Mouse (Mus musculus) embryonic facial prominence, embryonic 10.5 days (tissue): Measurements from ENCODE around the gene Dlgap3. TPM values are rescaled to one million over a fixed set of nuclear protein-coding genes. Genes with fewer than 3 reads are reported as not detected.

Source experiments
- DNase-seq: peaks from one replicate; pipeline ENCODE4 v3.0.0-alpha.2; 2017; ENCODE audit warnings: low spot score
- H3K27ac ChIP-seq: fragments of 300-500 bp; sonication (generic); replicated peaks from 2 replicates; pipeline ENCODE4 v1.5.1; 2016; ENCODE audit warnings: mild to moderate bottlenecking
- H3K27me3 ChIP-seq: fragments of 300-500 bp; sonication (generic); replicated peaks from 2 replicates; pipeline ENCODE4 v1.6.1; 2016; ENCODE audit warnings: low read depth, mild to moderate bottlenecking; ENCODE audit not compliant: poor library complexity, severe bottlenecking
- H3K36me3 ChIP-seq: fragments of 300-500 bp; sonication (generic); replicated peaks from 2 replicates; pipeline ENCODE4 v1.6.1; 2016; ENCODE audit warnings: mild to moderate bottlenecking, moderate library complexity
- H3K4me1 ChIP-seq: fragments of 300-500 bp; sonication (generic); 2 replicates; pipeline ENCODE4 v1.6.1; 2016
- H3K4me3 ChIP-seq: fragments of 300-500 bp; sonication (generic); 2 replicates; pipeline ENCODE4 v1.5.1; 2016; ENCODE audit warnings: mild to moderate bottlenecking, moderate library complexity
- H3K9me3 ChIP-seq: fragments of 300-500 bp; sonication (generic); 2 replicates; pipeline ENCODE4 v1.6.1; 2016; ENCODE audit warnings: mild to moderate bottlenecking
- WGBS: fragments of 180-500 bp; shearing (Covaris S2); methylation state at CpG from one replicate; pipeline ENCODE4 v1.1.7; 2016; 5-methylcytosine and 5-hydroxymethylcytosine counted together
- polyA plus RNA-seq: library from polyadenylated mRNA; unstranded; fragments of >200 nt; fragmentation: Nextera tagmentation; extraction: Ambion mirVana; gene quantifications from 2 replicates; pipeline ENCODE4 v1.2.1, GENCODE M21; 2016

Gene Dlgap3
- polyA plus RNA-seq, 1 experiment from 2014 or later, result 0.83 TPM

DNA sequence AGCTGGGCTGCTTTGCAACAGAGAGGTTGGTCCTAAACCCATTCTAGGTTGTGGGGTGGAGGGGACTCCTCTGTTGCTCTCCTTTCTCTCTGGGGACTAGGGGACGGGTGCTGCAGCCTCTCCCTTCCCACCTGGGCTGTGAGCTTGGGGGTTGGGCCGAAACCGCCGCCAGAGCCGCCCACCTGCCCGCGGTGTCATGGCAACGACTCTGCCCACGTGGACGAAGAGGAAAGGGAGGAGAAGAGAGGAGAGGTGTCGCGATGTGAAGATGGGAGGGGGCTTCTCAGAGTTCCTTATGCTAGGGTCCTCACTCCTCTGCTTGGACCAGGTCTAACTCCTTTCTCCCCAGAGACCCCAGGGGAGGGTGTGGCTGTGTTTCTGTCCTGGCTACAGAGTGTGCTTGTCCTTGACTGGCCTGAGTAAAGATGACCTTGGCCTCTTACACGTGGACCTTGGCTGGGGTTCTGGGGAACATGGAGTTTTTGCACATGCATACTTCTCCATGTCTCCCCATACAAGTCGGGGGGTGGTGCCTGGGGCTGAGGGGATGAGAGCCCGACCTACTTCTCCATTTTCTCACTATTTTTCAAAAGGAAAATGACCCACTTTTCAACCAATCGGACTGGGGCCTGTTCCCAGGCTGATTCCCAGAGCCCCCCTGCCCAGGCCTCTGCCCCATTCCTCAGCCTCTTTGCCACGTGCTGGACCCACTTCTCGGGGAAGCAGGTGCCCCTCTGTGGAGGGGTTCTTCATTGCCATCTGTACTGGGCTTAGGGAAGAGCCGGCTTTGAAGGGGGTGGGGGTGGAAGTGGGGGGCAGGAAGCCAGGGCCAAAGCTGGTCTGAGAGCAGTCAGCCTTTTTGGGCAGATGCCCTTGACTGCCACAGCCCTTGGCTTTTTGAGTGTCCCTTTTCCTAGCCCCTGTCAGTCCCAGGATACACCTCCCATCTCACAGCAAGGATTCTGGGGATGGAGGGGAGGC lies 10.8 kb downstream of the Dlgap3 start:
- no peak for DNase-seq
- Histone ChIP-seq H3K4me1 (peaks cover 8% of the 10 kb centered on the region), H3K36me3 (no peaks in the 10 kb centered on the region), H3K27me3 (peaks cover 33% of the 10 kb centered on the region), H3K27ac (no peak overlapping the region), H3K9me3 (no peaks in the 10 kb centered on the region), H3K4me3 (no peak overlapping the region)
- 12% methylated on average over 19 of the region's 19 CpGs for WGBS

DNA sequence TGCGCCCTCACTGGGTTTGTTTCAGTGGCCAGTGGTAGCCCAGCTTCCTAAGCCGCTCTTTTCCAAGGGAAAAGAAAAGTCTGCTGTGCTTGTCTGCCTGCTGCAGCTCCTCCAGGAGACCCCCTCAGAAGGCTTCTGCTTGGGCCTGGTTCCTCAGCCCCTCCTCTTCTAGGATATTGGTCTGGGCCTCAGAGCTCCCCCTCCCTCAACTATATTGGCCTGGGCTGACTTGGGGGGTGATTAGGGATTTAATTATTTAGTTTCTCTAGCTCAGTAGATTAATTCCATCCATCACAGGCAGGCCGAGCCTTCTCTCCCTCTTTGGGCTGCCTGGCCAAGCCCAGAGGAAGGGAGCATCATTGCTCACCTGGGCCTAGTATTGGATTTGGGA lies 11.4 kb downstream of the Dlgap3 start:
- 70% methylated on average over 3 of the region's 3 CpGs for WGBS
- Histone ChIP-seq H3K36me3 (no peaks in the 10 kb centered on the region), H3K4me3 (no peak overlapping the region), H3K27ac (no peak overlapping the region), H3K27me3 (peaks cover 33% of the 10 kb centered on the region), H3K4me1 (peaks cover 8% of the 10 kb centered on the region), H3K9me3 (no peaks in the 10 kb centered on the region)
- DNase-seq, result no peak

DNA sequence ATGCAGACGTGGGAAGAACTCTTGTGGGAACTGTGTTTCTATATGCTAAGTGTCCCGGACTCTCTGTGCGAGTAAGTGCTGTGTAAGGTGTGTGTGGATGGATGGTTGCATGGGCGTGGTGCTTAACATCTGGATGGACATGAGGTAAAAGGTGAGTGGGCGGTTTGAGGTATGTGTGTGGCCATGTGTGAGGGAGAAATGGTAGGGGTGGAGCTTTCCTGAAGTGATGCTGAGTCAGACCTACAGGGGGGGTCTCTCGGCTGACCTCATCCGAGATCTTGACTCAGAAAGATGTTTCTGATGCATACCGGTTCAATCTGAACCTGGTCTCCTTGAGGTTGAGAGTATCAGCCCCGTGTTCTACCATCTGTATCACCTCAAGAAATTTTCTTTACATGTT lies 12.0 kb downstream of the Dlgap3 start:
- 87% methylated on average over 9 of the region's 9 CpGs for WGBS
- Histone ChIP-seq H3K27me3 (peaks cover 33% of the 10 kb centered on the region), H3K27ac (no peak overlapping the region), H3K9me3 (no peaks in the 10 kb centered on the region), H3K36me3 (no peaks in the 10 kb centered on the region), H3K4me1 (peaks cover 8% of the 10 kb centered on the region), H3K4me3 (no peak overlapping the region)
- DNase-seq, result no peak

DNA sequence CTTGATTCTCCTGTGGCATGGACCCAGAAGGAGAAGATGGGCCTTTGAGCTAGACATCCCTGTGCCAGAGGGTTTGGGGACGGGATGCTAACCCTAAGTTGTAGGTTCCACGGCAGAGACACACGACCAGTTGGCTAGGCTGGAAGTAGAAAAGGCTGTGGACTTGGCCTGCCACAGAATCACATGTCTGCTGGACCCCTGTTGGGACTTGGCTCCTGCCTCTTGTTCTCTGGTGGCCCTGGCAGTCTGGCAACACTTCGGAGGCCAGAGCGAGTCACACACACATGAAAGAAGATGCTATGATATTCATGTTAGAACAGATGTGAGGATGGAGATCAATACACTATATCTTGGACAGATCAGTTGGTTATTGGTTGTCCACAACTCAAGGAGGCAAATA lies 14.9 kb downstream of the Dlgap3 start:
- Histone ChIP-seq H3K27me3 (peaks cover 18% of the 10 kb centered on the region), H3K27ac (no peak overlapping the region), H3K36me3 (no peaks in the 10 kb centered on the region), H3K4me1 (peaks cover 8% of the 10 kb centered on the region), H3K9me3 (no peaks in the 10 kb centered on the region), H3K4me3 (no peak overlapping the region)
- no peak for DNase-seq
- WGBS, result 86% methylated on average over 5 of the region's 5 CpGs

DNA sequence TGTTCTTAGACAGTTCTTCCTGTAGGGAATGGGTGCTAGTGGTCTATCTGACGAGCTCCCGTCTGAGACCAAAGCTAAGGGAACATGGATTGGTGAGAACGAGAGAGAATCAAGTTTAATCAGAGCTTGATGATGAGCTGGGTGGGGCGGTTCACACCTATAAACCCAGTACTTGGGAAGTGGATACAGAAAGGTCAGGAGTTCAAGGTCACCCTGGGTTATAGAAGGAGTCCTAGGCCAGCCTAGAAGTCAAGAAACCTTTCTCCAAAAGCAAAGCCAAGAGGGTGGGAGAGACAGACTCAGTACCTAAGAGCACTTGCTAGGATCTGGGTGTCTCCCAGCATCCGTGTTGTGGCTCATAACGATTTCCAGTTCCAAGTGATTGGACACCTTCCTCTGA lies 21.9 kb downstream of the Dlgap3 start:
- DNase-seq, result no peak
- Histone ChIP-seq H3K27ac (no peak overlapping the region), H3K27me3 (no peaks in the 10 kb centered on the region), H3K4me3 (no peak overlapping the region), H3K36me3 (no peaks in the 10 kb centered on the region), H3K9me3 (no peaks in the 10 kb centered on the region), H3K4me1 (peaks cover 5% of the 10 kb centered on the region; the same call in 1 of the 2 replicates)
- 86% methylated on average over 6 of the region's 6 CpGs for WGBS

DNA sequence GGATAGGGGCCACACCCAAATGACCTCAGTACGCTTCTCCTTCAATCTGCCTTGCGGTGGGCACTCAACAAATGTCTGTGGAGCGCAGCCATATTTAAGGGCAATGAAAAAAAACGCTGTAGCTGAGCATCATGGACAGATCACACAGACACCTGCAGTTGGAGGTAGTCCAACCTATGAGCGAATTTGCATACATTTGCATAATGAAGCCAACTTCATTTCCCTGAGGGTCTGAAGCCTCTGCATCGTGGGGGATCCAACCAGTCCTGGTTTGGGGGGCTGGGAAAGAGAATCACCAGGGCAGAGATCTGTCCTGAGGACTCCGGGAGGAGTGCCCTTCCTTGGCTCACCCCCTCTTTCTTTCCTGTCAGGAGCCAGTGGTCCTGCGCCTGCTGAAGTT lies 23.7 kb downstream of the Dlgap3 start:
- no peak overlapping the region for H3K4me3 ChIP-seq
- H3K4me1 ChIP-seq, result peaks cover 5% of the 10 kb centered on the region; the same call in 1 of the 2 replicates
- no peak for DNase-seq
- H3K27ac ChIP-seq, result no peak overlapping the region
- no peaks in the 10 kb centered on the region for H3K27me3 ChIP-seq
- no peaks in the 10 kb centered on the region for H3K36me3 ChIP-seq
- no peaks in the 10 kb centered on the region for H3K9me3 ChIP-seq
- WGBS, result 77% methylated on average over 8 of the region's 8 CpGs

DNA sequence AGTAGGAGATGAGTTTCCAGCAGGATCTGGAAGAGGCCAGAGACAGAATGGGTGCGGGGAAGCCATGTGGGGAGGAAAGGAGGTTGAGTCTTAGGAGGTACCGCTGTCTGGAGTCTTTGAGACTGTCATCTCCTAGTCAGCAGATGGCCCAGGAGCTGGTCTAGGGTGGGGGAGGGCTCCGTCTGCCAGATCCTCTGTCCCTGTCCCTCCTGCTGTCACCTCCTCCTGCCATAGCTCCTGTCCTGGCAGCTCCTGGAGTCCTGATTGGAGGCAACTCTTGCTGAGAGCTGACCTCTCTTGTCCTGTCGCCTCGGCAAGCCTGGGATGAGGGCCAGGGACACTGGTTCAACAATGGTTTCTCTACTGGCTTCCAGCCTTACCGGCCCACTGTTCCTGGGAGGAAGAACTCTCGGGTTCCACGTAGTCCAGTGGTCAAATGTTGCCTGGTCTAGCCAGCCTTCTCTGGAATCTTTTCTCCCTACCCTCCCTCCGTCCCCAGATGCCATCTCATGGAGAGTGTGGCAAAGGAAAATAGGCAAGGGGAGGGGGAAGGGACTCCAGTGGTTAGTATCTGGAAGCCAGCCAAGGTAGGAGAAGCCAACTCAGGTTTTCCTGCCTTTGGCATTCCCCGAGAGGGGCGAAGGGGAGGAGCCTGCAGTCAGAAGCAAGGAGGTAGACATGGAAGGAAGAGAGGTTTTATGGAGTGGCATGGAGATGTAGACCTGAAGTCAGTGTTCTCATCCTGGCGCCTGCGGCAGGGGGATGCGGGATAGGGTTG lies 24.6 kb downstream of the Dlgap3 start:
- DNase-seq, result no peak
- Histone ChIP-seq H3K27me3 (no peaks in the 10 kb centered on the region), H3K9me3 (no peaks in the 10 kb centered on the region), H3K4me3 (no peak overlapping the region), H3K4me1 (peaks cover 9% of the 10 kb centered on the region; the same call in 1 of the 2 replicates), H3K27ac (no peak overlapping the region), H3K36me3 (no peaks in the 10 kb centered on the region)
- 74% methylated on average over 14 of the region's 14 CpGs for WGBS

DNA sequence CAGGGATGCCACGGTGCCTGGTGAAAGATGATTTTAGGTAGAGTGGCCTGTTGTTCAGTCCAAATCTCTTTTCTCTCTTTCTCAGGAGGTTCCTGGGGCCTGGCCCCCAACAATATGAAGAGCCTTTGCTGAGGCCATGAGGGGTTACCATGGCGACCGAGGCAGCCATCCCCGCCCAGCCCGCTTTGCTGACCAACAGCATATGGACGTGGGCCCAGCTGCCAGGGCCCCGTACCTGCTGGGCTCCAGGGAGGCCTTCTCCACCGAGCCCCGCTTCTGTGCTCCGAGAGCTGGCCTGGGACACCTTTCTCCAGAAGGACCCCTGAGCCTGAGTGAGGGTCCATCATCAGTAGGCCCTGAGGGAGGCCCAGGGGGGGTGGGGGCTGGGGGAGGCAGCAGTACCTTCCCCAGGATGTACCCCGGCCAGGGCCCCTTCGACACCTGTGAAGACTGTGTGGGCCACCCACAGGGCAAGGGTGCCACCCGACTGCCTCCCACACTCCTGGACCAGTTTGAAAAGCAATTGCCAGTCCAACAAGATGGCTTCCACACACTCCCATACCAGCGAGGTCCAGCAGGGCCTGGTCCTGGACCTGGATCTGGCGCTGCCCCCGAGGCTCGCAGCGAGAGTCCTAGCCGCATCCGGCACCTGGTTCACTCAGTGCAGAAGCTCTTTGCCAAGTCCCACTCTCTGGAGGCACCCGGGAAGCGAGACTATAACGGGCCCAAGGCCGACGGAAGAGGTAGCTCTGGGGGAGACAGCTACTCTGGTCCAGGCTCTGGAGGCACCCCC lies 25.7 kb downstream of the Dlgap3 start:
- no peak for DNase-seq
- H3K27ac ChIP-seq, result no peak overlapping the region
- no peaks in the 10 kb centered on the region for H3K9me3 ChIP-seq
- H3K27me3 ChIP-seq, result 0 out of 2 replicates have a peak, but pooled peaks cover 6% of the 10 kb centered on the region
- WGBS, result 84% methylated on average over 25 of the region's 25 CpGs
- H3K36me3 ChIP-seq, result no peaks in the 10 kb centered on the region
- H3K4me1 ChIP-seq, result peaks cover 19% of the 10 kb centered on the region
- H3K4me3 ChIP-seq, result no peak overlapping the region

DNA sequence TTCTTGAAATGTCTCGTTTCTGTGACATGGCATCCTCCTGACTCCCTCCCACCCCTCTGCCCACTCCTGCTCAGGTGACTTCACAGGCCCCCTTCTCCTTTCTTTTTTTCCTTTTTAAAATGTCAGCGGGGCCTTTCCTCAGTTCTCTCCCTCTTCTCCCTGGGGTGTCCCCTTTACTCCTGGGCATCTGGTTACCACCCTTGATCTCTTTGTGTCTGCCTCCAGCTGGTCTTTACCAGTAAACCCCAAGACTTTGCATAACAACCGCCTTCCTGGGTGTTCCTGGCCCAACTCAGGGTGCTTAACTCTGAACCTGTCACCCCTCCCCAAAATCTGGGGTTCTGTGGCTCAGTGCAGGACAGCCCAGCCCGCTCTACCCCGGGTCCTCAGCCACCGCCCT lies 29.6 kb downstream of the Dlgap3 start:
- 35% methylated on average over 6 of the region's 6 CpGs for WGBS
- Histone ChIP-seq H3K27ac (no peak overlapping the region), H3K36me3 (no peaks in the 10 kb centered on the region), H3K9me3 (no peaks in the 10 kb centered on the region), H3K4me3 (no peak overlapping the region), H3K27me3 (0 out of 2 replicates have a peak, but pooled peaks cover 6% of the 10 kb centered on the region), H3K4me1 (peaks cover 19% of the 10 kb centered on the region)
- no peak for DNase-seq

DNA sequence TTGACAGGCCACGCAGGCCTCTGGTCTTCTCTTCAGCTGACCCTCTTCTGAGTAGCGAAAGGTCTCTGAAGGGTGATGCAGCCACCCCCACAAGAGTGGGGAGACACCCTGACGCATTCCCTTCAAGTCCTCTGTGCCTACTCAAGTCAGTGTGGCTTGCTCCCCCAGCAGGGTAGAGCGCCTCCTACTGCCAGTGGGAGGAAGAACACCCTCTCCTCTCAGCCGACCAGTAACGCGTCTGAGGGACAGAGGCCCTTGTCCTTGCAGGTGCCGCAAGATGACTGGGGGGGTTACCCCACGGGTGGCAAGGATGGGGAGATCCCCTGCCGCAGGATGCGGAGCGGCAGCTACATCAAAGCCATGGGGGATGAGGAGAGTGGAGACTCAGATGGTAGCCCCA lies 30.4 kb downstream of the Dlgap3 start:
- 55% methylated on average over 12 of the region's 12 CpGs for WGBS

DNA sequence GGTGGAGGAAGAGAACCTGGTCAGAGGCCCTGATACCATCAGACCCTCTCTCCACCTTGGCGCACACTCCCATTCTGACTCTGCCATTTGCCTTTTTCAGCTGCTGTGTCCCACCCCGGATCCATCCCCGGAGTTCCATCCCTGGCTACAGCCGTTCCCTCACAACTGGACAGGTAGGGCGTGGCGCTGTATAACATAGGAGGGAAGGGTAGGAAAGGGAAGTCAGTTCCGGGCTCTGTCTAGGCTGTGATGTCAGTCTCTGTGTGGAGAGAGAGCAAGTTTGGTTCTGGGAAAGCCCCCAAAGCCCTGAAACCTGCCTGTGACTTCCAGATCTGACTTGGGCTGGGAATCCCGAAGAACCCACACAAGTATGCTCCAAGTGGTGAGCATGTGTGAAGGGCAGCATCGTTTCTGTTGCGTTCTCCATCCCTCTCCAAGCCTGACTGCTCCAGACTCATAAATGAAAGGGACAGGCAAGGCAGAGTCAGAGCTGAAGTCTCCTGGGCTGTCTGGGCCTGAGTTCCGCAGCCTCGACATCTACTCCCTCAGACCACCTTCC lies 31.2 kb downstream of the Dlgap3 start:
- 91% methylated on average over 12 of the region's 12 CpGs for WGBS
- Histone ChIP-seq H3K4me1 (peaks cover 15% of the 10 kb centered on the region), H3K27ac (no peak overlapping the region), H3K4me3 (no peak overlapping the region), H3K36me3 (no peaks in the 10 kb centered on the region), H3K9me3 (no peaks in the 10 kb centered on the region), H3K27me3 (0 out of 2 replicates have a peak, but pooled peaks cover 6% of the 10 kb centered on the region)
- no peak for DNase-seq

More for the DNA sequence above, 30.4 kb downstream of the Dlgap3 start:
- no peaks in the 10 kb centered on the region for H3K36me3 ChIP-seq
- no peak overlapping the region for H3K4me3 ChIP-seq
- H3K27ac ChIP-seq, result no peak overlapping the region
- 0 out of 2 replicates have a peak, but pooled peaks cover 6% of the 10 kb centered on the region for H3K27me3 ChIP-seq
- H3K9me3 ChIP-seq, result no peaks in the 10 kb centered on the region
- no peak for DNase-seq
- H3K4me1 ChIP-seq, result peaks cover 19% of the 10 kb centered on the region
